In the genomic region with DNA sequence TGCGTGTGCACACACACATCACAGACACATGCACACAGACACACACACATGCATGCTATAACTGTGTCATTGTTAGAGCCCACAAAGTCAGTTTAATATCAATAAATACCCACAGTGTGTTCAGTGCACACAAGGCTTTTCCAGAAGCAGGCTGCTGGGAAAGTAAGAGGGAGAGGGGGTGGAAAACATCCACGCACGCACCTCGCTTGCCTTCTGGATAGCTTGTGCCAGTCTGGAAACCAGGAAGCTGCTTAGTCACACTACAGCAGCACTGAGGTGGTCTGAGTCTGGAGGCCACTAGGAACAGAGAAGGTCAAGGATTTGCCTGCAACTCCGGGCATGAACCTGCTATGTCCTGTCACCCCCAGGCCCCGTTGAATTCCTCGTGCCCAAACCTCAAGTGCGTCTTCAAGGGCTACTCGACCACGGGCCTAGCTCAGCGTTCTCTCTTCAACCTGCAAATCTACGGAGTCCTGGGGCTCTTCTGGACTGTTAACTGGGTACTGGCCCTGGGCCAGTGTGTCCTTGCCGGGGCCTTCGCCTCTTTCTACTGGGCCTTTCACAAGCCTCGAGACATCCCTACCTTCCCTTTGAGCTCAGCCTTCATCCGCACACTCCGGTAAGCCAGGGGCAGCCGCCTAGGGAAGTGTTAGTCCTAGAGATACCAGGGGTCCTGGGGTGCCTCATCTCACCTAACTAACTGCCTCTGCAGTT, we compare ENCODE assay signal across 22 mouse cellular contexts. TPM values are rescaled to one million over a fixed set of nuclear protein-coding genes. Genes with fewer than 3 reads are reported as not detected.
DNase-seq lines count a peak whose midpoint lies in the region; ATAC-seq and TF ChIP-seq lines count a peak whose summit lies in the region.
"Had no signal": no experiment of that assay in that cellular context is flagged by ENCODE, and none has a peak within 500 bp of the region (broad histone marks: within the 10 kb centered on the region; RNA-seq: fewer than 3 reads in every experiment).

No protein-coding gene starts in this region.

- H3K4me1 ChIP-seq in forebrain, embryonic 13.5 days, result peaks cover 9% of the 10 kb centered on the region
- H3K4me1 ChIP-seq in forebrain, postnatal 0 days (ENCODE audit: insufficient read depth), result peaks cover 7% of the 10 kb centered on the region
- peaks cover 43% of the 10 kb centered on the region for H3K4me1 ChIP-seq in E14TG2a.4 (replicated peaks; ENCODE audit: low read depth, low read length)
- no peaks in the 10 kb centered on the region; the same call in 1 of the 2 replicates for H3K4me1 ChIP-seq in cerebellum, adult 2 months (ENCODE audit: control insufficient read depth, insufficient read depth, low read length)

- no peak for TF ChIP-seq POLR2A in cerebellum, adult 2 months (IDR thresholded peaks at IDR 0.05; ENCODE audit: borderline replicate concordance, insufficient read depth, low read length)

- no peak overlapping the region for H3K4me2 ChIP-seq in forebrain, embryonic 13.5 days
- H3K4me2 ChIP-seq in forebrain, postnatal 0 days (ENCODE audit: low read depth), result no peak overlapping the region
- H3K4me2 ChIP-seq: embryonic facial prominence, embryonic 12.5 days; heart, embryonic 12.5 days; liver, embryonic 11.5 days; lung, embryonic 14.5 days; midbrain, embryonic 12.5 days; neural tube, embryonic 15.5 days had no signal

- DNase-seq in forebrain, postnatal 0 days, result no peak
- peak; percentile 30 to 63 for DNase-seq in left cerebral cortex, postnatal 25 days (ENCODE audit: low spot score in 2 of 2)
- DNase-seq in left cerebral cortex, postnatal 4 days, result no peak
- peak; percentile 64 for DNase-seq in brain, adult 2 months (ENCODE audit: low read depth, low spot score)
- no peak for DNase-seq in cerebellum, adult 2 months
- DNase-seq in spleen, postnatal 10 days (ENCODE audit: low spot score in 2 of 2), result no peak
- DNase-seq: B cell, adult 2 months; cerebellum, adult 9-10 months; heart, postnatal 4 days; kidney, adult 18-20 months; kidney, postnatal 14 days; lung, embryonic 14.5 days; thymus, postnatal 14 days had no signal

- WGBS in forebrain, embryonic 13.5 days, result 88% methylated on average over 18 of the region's 18 CpGs
- WGBS in forebrain, postnatal 0 days, result 89% methylated on average over 18 of the region's 18 CpGs
- 77% methylated on average over 18 of the region's 18 CpGs for WGBS in cerebellum, adult 2 months

- no peak overlapping the region for H3K27ac ChIP-seq in forebrain, embryonic 13.5 days
- no peak overlapping the region for H3K27ac ChIP-seq in forebrain, postnatal 0 days (ENCODE audit: low read depth, low read length)
- H3K27ac ChIP-seq in cerebellum, adult 2 months (ENCODE audit: insufficient read depth, low read length), result no peak overlapping the region
- H3K27ac ChIP-seq: embryonic facial prominence, embryonic 12.5 days; limb, embryonic 10.5 days; midbrain, embryonic 12.5 days; neural tube, embryonic 15.5 days had no signal

- H3K9me3 ChIP-seq in forebrain, embryonic 13.5 days (replicated peaks), result no peaks in the 10 kb centered on the region
- H3K9me3 ChIP-seq in forebrain, postnatal 0 days (ENCODE audit: low read length), result no peaks in the 10 kb centered on the region
- H3K9me3 ChIP-seq in E14TG2a.4 (ENCODE audit: low read length), result no peaks in the 10 kb centered on the region
- H3K9me3 ChIP-seq: embryonic facial prominence, embryonic 12.5 days; heart, embryonic 12.5 days; limb, embryonic 10.5 days; midbrain, embryonic 12.5 days; neural tube, embryonic 15.5 days had no signal

- peak overlapping the region; percentile 12; the same call in 1 of the 2 replicates for H3K9ac ChIP-seq in forebrain, embryonic 13.5 days
- no peak overlapping the region for H3K9ac ChIP-seq in forebrain, postnatal 0 days
- H3K9ac ChIP-seq: embryonic facial prominence, embryonic 12.5 days; heart, embryonic 12.5 days; lung, embryonic 14.5 days; midbrain, embryonic 12.5 days; neural tube, embryonic 15.5 days had no signal

- no peaks in the 10 kb centered on the region for H3K36me3 ChIP-seq in forebrain, embryonic 13.5 days (ENCODE audit: poor library complexity, severe bottlenecking)
- no peaks in the 10 kb centered on the region for H3K36me3 ChIP-seq in forebrain, postnatal 0 days (ENCODE audit: insufficient read depth)
- H3K36me3 ChIP-seq in E14TG2a.4 (ENCODE audit: insufficient read depth, low read length), result peaks cover 2% of the 10 kb centered on the region
- H3K36me3 ChIP-seq: embryonic facial prominence, embryonic 12.5 days; heart, embryonic 12.5 days; limb, embryonic 10.5 days; midbrain, embryonic 12.5 days; neural tube, embryonic 15.5 days had no signal

- TF ChIP-seq CTCF in forebrain, postnatal 0 days (IDR thresholded peaks at IDR 0.05; ENCODE audit: low read depth), result no peak
- no peak for TF ChIP-seq CTCF in E14TG2a.4 (conservative IDR thresholded peaks at IDR 0.05; ENCODE audit: low read length)
- no peak for TF ChIP-seq CTCF in cerebellum, adult 2 months (IDR thresholded peaks at IDR 0.05; ENCODE audit: borderline replicate concordance, insufficient read depth, low read depth, low read length)

- H3K27me3 ChIP-seq in forebrain, embryonic 13.5 days, result no peaks in the 10 kb centered on the region
- no peaks in the 10 kb centered on the region for H3K27me3 ChIP-seq in forebrain, postnatal 0 days (ENCODE audit: insufficient read depth, low read length)
- H3K27me3 ChIP-seq in E14TG2a.4 (ENCODE audit: insufficient read depth, low read length), result peaks cover 11% of the 10 kb centered on the region
- no peaks in the 10 kb centered on the region for H3K27me3 ChIP-seq in cerebellum, adult 2 months (ENCODE audit: control insufficient read depth, insufficient read depth, low read length)
- H3K27me3 ChIP-seq: embryonic facial prominence, embryonic 12.5 days; heart, embryonic 12.5 days; neural tube, embryonic 15.5 days had no signal

- H3K4me3 ChIP-seq in forebrain, embryonic 13.5 days, result no peak overlapping the region
- no peak overlapping the region for H3K4me3 ChIP-seq in forebrain, postnatal 0 days (ENCODE audit: low read depth, low read length)
- H3K4me3 ChIP-seq in E14TG2a.4 (replicated peaks; ENCODE audit: low read length), result peak overlapping the region; percentile 72
- H3K4me3 ChIP-seq in cerebellum, adult 2 months (replicated peaks; ENCODE audit: insufficient read depth, low read depth, low read length), result no peak overlapping the region
- H3K4me3 ChIP-seq: embryonic facial prominence, embryonic 12.5 days; heart, embryonic 12.5 days; limb, embryonic 10.5 days; midbrain, embryonic 12.5 days; neural tube, embryonic 15.5 days had no signal

- ATAC-seq in forebrain, embryonic 13.5 days, result no peak
- no peak for ATAC-seq in forebrain, postnatal 0 days

- intact Hi-C loops in left cerebral cortex, postnatal 25 days (cut with DNase I), result no loop called here
- intact Hi-C loops in left cerebral cortex, postnatal 4 days (cut with DNase I), result no loop called here

RNA-seq across cellular contexts. Expression of a gene that starts 3.6 kb away (rescaled TPM):
- 18.0 and 18.7 TPM in 2 replicates for polyA plus RNA-seq in forebrain, embryonic 13.5 days (2015; fragmentation: Nextera tagmentation; extraction: Ambion mirVana)
- 36.7 and 36.8 TPM in 2 replicates for total RNA-seq in forebrain, postnatal 0 days (2014; rRNA removed)
- polyA plus RNA-seq in forebrain, postnatal 0 days (2015; fragmentation: Nextera tagmentation; extraction: Ambion mirVana), result 33.5 and 34.5 TPM in 2 replicates
- total RNA-seq in left cerebral cortex, postnatal 25 days (2021), result 10 to 100 TPM; 42.9 to 44.0 TPM
- 10 to 100 TPM; 18.8 to 19.1 TPM for total RNA-seq in left cerebral cortex, postnatal 4 days (2021)
- polyA plus RNA-seq in cerebellum, adult 2 months (2012; rRNA removed), result 58.7 and 60.9 TPM in 2 replicates

RNA-seq across cellular contexts. Expression of a gene that starts 13.2 kb away (rescaled TPM):
- polyA plus RNA-seq in forebrain, embryonic 13.5 days (2015; fragmentation: Nextera tagmentation; extraction: Ambion mirVana), result not detected in 2 replicates
- not detected in 2 replicates for total RNA-seq in forebrain, postnatal 0 days (2014; rRNA removed)
- 0.06 TPM in 1 of 2 replicates, not detected in the other for polyA plus RNA-seq in forebrain, postnatal 0 days (2015; fragmentation: Nextera tagmentation; extraction: Ambion mirVana)
- under 1 TPM; 0.55 to 0.66 TPM for total RNA-seq in left cerebral cortex, postnatal 25 days (2021)
- under 1 TPM in 1 of 2 experiments, not detected in 1; 0.20 TPM for total RNA-seq in left cerebral cortex, postnatal 4 days (2021)
- 0.05 TPM in 1 of 2 replicates, not detected in the other for polyA plus RNA-seq in cerebellum, adult 2 months (2012; rRNA removed)
- total RNA-seq: gastrocnemius, postnatal 4 days; heart, postnatal 4 days had no signal
- polyA plus RNA-seq: embryonic facial prominence, embryonic 12.5 days; limb, embryonic 10.5 days; neural tube, embryonic 15.5 days had no signal

RNA-seq across cellular contexts. Expression of a gene that starts 29.2 kb away (rescaled TPM):
- polyA plus RNA-seq in forebrain, embryonic 13.5 days (2015; fragmentation: Nextera tagmentation; extraction: Ambion mirVana), result 97.9 and 107 TPM in 2 replicates
- total RNA-seq in forebrain, postnatal 0 days (2014; rRNA removed), result 293 and 302 TPM in 2 replicates
- polyA plus RNA-seq in forebrain, postnatal 0 days (2015; fragmentation: Nextera tagmentation; extraction: Ambion mirVana), result 45.5 and 61.8 TPM in 2 replicates
- 100 to 1,000 TPM; 166 to 167 TPM for total RNA-seq in left cerebral cortex, postnatal 25 days (2021)
- total RNA-seq in left cerebral cortex, postnatal 4 days (2021), result 100 to 1,000 TPM; 232 to 251 TPM
- polyA plus RNA-seq in cerebellum, adult 2 months (2012; rRNA removed), result 174 and 182 TPM in 2 replicates

RNA-seq across cellular contexts. Expression of a gene that starts 29.4 kb away (rescaled TPM):
- polyA plus RNA-seq in forebrain, embryonic 13.5 days (2015; fragmentation: Nextera tagmentation; extraction: Ambion mirVana), result 0.74 and 1.4 TPM in 2 replicates
- total RNA-seq in forebrain, postnatal 0 days (2014; rRNA removed), result 2.6 and 6.1 TPM in 2 replicates
- 3.0 and 3.5 TPM in 2 replicates for polyA plus RNA-seq in forebrain, postnatal 0 days (2015; fragmentation: Nextera tagmentation; extraction: Ambion mirVana)
- total RNA-seq in left cerebral cortex, postnatal 25 days (2021), result 1 to 10 TPM; 1.5 to 3.6 TPM
- total RNA-seq in left cerebral cortex, postnatal 4 days (2021), result 1 to 10 TPM; 2.1 to 3.2 TPM
- polyA plus RNA-seq in cerebellum, adult 2 months (2012; rRNA removed), result 2.3 and 2.9 TPM in 2 replicates

RNA-seq across cellular contexts. Expression of a gene that starts 31.6 kb away (rescaled TPM):
- polyA plus RNA-seq in forebrain, embryonic 13.5 days (2015; fragmentation: Nextera tagmentation; extraction: Ambion mirVana), result 0.10 and 0.12 TPM in 2 replicates
- total RNA-seq in forebrain, postnatal 0 days (2014; rRNA removed), result 5.2 and 8.1 TPM in 2 replicates
- 0.42 and 0.52 TPM in 2 replicates for polyA plus RNA-seq in forebrain, postnatal 0 days (2015; fragmentation: Nextera tagmentation; extraction: Ambion mirVana)
- total RNA-seq in left cerebral cortex, postnatal 25 days (2021), result 10 to 100 TPM in 1 of 2 experiments, 1 to 10 TPM in 1; 9.9 to 15.0 TPM
- total RNA-seq in left cerebral cortex, postnatal 4 days (2021), result 1 to 10 TPM; 1.6 to 2.3 TPM
- 4.6 and 9.2 TPM in 2 replicates for polyA plus RNA-seq in cerebellum, adult 2 months (2012; rRNA removed)
- polyA plus RNA-seq: midbrain, embryonic 12.5 days had no signal

Comparison
In these comparisons a context has a peak if more than half of its experiments do, and no peak if none do; other contexts are left out.
1. DNase-seq: peak in left cerebral cortex, postnatal 25 days (2 of 2) and brain, adult 2 months (single experiment); none in forebrain, postnatal 0 days (single experiment), left cerebral cortex, postnatal 4 days (single experiment), cerebellum, adult 2 months (0 of 2) and spleen, postnatal 10 days (0 of 2).